Mouse (Mus musculus) ES-E14 (cell line): ENCODE results near the gene Cacnb4.

ENCODE experiments used
- HCFC1 ChIP-seq: IDR thresholded peaks from 2 replicates; pipeline ENCODE4 v1.6.1; 2012; ENCODE audit warnings: low read length, inconsistent platforms, borderline replicate concordance; ENCODE audit not compliant: insufficient read depth
- ZC3H11A ChIP-seq: IDR thresholded peaks from 2 replicates; pipeline ENCODE4 v1.6.1; 2012; ENCODE audit warnings: low read depth, mild to moderate bottlenecking, inconsistent platforms, low read length, borderline replicate concordance
- ZNF384 ChIP-seq: IDR thresholded peaks from 2 replicates; pipeline ENCODE4 v1.6.1; 2012; ENCODE audit warnings: low read depth, low read length, inconsistent platforms

- TF ChIP-seq ZNF384, result no peak
- TF ChIP-seq HCFC1, result no peak
- peak; percentile 79 for TF ChIP-seq ZC3H11A
These were observed 71.3 kb downstream of the Cacnb4 start for GRCm38 (mm10) chr2:52605321-52605720.
